Mouse (Mus musculus) liver, embryonic 14.5 days (tissue): ENCODE results near the gene Sugp1.
"Not testable (repeated sequence)": the region's sequence is repeated elsewhere in the genome, so short reads cannot be mapped to it uniquely, and the experiment has no call there.

Source experiments
- CTCF ChIP-seq: IDR thresholded peaks from 2 replicates; pipeline ENCODE4 v1.5.1; 2016; ENCODE audit warnings: antibody characterized with exemption, low read depth, control low read depth
- EP300 ChIP-seq: IDR thresholded peaks from 2 replicates; pipeline ENCODE4 v1.6.1; 2016; ENCODE audit warnings: antibody characterized with exemption, low read depth

DNA sequence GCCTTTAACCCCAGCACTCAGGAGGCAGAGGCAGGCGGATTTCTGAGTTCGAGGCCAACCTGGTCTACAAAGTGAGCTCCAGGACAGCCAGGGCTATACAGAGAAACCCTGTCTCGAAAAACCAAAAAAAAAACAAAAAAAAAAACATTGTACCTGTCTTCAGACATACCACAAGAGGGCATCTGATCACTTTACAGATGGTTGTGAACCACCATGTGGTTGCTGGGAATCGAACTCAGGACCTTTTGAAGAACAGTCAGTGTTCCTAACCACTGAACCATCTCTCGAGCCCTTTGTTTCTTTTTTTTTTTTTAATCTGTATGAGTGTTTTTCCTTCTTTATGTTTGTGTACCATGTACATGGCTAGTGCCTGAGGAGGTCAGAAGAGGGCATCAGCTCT lies 7.8 kb downstream of the Sugp1 start:
- TF ChIP-seq CTCF, EP300: not testable (repeated sequence)
